Mouse (Mus musculus) T-helper 1 cell (primary cell): ENCODE results near the gene Gpm6b.

Experiments
- in situ Hi-C: fragments of 300-600 bp; cut with MboI, MseI; formaldehyde crosslinking; loops from one replicate; pipeline ENCODE4 v1.15.1; 2025; ENCODE audit warnings: high pct_unique_total_duplicates

Gpm6b gene

DNA sequence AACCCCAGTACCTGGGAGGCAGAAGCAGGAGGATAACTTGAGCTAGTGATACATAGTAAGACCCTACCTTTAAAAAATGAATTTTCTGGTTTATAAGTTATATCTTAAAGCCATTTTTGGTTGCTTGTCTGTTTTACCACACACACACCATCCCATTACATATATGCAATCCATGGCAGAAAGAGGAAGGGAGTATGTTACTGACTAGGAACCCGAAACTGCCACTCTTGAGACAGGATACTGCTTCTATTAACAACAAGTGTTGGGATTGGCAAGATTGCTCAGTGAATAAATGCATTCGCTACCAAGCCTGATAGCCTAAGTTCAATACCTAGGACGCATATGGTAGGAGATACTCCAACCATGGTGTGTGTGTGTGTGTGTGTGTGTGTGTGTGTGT lies 117.6 kb downstream of the Gpm6b start:
- in situ Hi-C loops = no loop called here

DNA sequence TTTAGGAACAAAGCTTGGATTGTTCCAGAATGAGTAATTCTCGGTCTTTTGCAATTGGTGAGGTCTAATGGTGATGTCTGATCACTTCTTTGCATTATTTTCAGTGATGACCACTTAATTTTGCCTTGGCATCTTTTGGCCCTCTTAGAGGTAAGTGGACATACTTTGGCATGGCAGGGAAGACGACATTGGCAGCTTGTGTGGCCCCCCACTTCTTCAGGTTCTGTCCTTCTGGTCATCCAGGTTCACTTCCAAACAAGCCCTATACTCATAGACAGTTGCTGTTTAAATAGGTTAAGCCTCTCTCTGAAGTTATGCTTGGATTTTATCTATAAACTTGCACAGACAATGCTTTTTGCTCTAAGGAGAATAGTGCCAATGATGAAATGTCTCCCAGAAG lies 120.2 kb downstream of the Gpm6b start:
- in situ Hi-C loops = no loop called here

DNA sequence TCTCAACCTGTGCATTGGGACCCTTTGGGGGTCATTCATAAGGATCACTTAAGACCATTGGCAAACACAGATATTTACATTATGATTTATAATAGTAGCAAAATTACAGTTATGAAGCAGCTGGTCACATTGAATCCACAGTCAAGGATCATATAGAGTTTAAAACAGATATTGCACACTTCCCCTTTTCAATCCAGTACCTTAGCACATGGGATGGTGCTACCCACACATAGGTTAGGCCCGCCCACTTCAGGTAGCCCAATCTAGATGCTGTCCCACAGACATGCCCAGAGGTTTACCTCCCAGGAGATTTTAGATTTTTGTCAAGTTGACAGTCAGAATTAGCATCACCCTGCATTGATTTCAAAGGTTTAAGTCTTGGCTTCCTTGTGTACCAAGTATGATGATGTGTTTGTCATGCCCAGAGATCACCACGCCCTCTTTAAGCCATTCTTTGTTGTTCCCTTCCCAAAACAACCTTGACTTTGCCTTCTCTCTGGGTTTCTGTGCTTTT lies 121.3 kb downstream of the Gpm6b start:
- in situ Hi-C loops = loop anchor here (10.0 kb wide), 1 partner anchor 1815 kb away; no protein-coding TSS in a partner anchor

DNA sequence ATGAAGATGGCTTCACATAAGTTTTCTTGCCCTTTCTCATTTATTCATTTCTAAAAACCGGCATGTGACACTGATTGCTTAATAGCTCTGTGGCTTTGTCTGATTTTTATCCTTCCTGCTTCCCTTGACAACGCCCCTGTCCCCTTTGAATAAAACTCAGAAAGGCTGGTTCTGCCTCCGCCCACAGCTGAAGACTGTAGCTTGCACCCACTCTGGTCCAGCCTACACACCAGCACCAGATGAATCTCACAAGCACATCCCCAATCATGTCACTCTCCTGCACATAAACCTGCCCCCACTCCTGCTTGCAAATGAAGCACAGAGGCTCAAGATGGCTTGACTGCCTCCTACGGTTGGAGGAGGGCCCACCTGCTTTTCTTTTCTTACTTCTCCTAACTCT lies 121.7 kb downstream of the Gpm6b start:
- in situ Hi-C loops = loop anchor here (10.0 kb wide), 1 partner anchor 1816 kb away; no protein-coding TSS in a partner anchor

DNA sequence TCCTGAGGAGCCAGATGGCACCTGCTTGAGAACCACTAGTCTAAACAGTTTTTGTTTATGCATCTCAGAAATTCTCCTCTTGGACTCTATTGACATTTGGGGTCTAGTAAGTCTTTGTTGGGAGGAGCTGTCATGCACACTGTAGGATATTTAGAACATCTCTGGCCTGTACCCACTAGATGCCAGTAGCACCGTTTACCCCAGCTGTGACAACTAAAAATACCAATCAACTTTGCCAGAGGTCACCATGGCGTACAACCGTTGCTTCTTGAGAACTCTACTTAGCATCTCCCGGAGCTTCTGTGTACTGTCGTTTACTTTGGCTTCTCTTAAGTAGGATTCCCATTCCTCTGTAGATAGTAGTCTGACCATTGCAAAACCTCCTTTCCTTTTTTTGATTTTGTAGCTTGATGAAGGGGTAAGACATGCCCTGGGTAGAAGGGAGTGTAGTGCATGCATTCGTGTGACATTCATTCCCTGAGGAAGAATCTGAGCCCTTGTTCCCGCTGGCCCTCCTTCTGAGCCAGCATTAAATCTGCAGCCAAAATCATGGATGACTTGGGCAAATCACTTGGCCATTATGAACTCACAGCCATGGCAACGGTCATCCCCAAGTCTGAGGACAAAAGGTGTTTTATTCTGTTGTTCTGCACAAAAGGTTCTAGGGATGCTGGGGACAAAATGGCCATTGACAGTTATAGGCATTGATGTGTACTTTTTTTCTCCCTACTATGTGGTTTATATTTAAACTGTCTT lies 126.9 kb downstream of the Gpm6b start:
- in situ Hi-C loops = loop anchor here (10.0 kb wide), 1 partner anchor 1821 kb away; no protein-coding TSS in a partner anchor

DNA sequence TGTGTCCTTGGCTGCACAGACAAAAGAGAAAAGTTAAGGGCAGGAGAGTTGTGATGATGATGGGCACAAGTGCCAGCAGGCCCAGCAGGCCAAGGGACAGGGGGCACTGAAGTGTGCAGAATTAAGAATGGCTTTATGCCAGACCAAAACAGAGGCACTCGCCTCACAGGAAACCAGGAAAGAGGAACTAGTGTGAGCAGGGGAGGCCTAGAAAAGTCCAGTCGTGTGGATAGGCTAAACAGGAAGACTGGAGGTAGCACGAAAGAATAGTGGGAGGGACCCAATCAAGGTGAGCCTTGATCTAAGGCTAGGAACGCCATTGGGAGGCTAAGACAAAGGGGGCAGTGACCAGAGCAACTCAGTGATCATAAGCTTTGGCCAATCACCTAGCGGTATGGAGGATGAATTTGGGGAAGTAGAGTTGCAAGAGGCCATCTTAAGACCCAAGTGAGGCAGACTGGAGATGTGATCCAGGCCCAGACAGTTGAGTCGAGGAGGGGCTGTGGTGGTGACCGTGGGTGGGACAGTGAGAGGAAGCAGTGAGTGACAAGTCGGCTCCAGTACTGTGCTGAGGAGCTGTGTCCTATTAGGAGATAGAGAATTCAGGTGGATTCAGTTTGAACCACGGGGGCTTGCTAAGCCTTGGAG lies 138.1 kb downstream of the Gpm6b start:
- in situ Hi-C loops = no loop called here

DNA sequence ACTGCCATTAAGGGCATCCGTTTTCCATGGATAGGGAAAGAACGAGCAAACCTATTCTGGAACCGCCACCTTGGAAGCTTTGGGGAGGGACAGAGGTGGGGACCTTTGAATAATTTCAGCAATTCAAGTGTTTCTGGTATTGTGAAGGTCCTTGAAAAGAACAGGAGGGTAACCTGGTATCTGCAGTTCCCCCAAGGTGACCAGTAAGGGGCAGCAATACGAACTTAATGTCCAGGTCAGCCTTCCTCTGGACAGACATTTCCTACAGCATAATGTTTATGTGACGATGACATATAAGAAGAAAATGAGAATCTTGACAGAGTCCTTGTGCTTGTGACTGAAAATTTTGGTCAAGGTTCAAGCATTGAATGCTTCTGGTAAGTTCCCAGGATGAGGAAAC lies 139.9 kb downstream of the Gpm6b start:
- in situ Hi-C loops = no loop called here

DNA sequence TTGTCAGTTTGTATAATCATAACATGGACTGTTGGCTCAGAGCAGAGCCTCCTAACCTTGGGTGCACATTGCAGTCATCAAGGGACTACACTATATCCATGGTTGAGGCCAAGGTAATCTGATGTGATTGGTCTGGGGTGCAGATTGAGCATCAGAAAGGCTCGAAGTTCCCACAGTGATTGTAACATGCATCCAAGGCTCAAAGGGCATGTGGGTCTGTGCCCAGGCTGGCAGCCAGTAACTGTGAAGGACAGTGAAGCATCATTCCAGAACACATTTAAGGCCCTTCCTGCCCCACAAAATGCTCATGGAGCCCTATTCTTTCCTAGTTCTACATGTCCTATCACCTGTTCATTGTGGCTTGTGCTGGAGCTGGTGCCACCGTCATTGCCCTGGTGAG lies 144.9 kb downstream of the Gpm6b start:
- in situ Hi-C loops = loop anchor here (10.0 kb wide), 1 partner anchor 1419 kb away; no protein-coding TSS in a partner anchor

DNA sequence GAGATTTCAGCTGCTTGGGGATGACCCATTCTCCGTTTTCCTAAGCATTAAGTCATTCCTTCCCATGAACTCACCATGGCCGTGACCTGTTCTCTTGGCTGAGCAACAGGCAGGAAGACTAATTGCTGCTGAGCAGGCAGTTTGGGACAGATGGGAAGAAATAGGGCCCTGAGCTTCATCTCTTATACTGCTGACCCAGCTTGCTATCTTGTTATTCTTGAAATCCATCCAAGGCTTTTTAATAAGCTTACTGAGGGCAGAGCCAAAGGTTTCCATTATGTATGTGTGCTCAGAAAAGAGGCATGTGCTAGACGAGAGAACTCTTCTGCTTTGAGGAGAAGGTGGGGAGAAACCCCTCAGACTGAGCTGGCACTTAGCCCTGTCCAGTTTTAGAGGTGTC lies 146.2 kb downstream of the Gpm6b start:
- in situ Hi-C loops = loop anchor here (10.0 kb wide), 1 partner anchor 1420 kb away; no protein-coding TSS in a partner anchor

DNA sequence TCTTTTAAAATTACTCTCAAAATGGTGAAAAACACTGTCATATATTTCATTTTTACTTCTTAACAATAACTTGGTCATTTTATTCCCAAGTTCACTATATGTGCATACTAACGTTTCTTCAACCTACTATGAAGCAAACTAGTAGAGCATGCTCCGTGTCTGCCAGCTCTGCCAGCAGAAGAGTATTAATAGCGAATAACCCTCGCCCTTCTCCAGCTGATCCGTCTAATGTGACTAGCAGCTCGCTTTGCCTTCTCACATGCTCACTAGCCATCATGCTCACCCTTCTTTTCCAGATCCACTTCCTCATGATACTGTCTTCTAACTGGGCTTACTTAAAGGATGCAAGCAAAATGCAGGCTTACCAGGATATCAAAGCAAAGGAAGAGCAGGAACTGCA lies 147.9 kb downstream of the Gpm6b start:
- in situ Hi-C loops = loop anchor here (10.0 kb wide), 1 partner anchor 1422 kb away; no protein-coding TSS in a partner anchor

DNA sequence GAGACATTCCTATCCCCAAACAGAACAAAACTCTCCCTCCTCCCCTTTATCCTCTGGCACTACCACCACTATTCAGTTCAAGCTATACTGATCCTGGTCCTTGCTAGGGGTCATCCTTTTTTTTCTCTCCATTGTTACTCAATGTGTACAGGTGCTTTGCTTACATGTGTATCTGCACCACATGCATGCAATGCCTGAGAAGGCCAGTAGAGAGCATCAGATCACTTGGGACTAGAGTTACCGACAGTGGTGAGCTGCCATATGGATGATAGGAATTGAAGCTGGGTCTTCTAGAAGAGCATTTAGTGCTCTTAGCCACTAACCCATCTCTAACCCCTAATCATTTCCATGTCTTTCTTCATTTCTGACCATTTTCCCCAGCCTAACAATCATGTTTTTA lies 155.0 kb downstream of the Gpm6b start:
- in situ Hi-C loops = no loop called here

DNA sequence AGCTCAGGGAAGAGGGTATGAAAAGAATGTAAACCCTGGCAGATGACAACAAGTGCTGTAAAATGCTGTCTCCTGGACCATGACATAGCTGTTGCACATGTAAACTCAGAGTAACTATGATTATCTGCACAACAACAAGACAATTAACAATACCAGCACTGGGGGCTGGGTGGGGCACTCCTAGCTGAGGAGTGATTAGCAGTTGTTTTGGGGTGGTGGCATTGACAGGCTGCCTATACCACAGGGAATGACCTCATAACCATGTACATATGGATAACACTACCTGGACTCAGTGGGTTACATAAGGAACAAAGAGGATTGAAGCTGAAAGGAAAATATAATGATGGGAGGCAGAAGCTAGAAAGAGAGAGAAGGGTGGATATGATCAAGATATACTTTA lies 169.2 kb downstream of the Gpm6b start:
- in situ Hi-C loops = no loop called here

DNA sequence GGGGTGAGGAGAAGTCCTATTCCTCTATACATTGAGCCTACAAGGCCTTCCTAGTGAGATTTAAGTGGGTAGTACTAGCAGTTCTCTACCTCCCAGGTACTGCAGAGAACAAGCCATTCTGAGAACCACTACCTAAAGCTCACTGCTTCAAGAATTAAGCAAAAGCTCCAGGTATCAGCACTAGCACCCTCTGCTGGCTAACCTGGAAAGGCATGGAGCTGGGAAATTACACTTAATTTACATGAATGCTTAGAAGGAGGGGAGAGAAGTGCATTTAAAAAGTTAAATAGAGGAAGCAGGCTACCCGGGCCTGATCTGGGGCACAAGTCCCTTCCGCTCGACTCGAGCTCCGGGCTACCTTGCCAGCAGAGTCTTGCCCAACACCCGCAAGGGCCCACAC lies 177.5 kb downstream of the Gpm6b start:
- in situ Hi-C loops = no loop called here

DNA sequence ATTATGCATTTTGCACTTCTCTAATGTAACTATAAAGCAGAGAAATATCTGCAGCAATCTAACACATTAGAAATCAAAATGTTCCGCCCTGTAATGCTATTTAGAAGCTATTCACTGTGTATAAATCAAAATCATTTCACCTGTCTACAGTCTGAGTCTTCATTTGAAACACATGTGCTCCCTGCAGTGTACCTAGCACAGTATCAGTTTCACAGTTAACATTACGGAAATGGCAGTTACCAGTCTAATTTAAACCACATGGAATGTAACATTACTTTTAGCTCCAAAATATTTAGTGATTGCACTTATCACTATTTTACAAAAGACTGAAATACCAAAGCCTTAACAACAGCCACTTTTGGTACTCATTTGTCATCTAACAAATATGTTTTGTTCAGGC lies 196.1 kb downstream of the Gpm6b start:
- in situ Hi-C loops = no loop called here
